Mouse (Mus musculus) G1E (cell line): ENCODE data around the gene Bri3bp. TPM values are rescaled to one million over a fixed set of nuclear protein-coding genes. Genes with fewer than 3 reads are reported as not detected.
A peak's percentile ranks its signal among the peaks of the same experiment; 100 is the strongest.
"Not testable (repeated sequence)": the region's sequence is repeated elsewhere in the genome, so short reads cannot be mapped to it uniquely, and the experiment has no call there.

Experiments used
- ATAC-seq: 2 replicates; pipeline ENCODE4 v1.8.0; 2016; ENCODE audit warnings: mild to moderate bottlenecking; ENCODE audit not compliant: insufficient number of reproducible peaks, poor library complexity, low FRiP score, severe bottlenecking; ENCODE audit errors: extremely low read depth
- DNase-seq: peaks from one replicate; pipeline ENCODE4 v3.0.0; 2012; ENCODE audit warnings: low spot score
- H3K27me3 ChIP-seq: 2 replicates; pipeline ENCODE4 v1.6.1; 2012; ENCODE audit warnings: mild to moderate bottlenecking, low read length, inconsistent platforms; ENCODE audit not compliant: insufficient read depth
- H3K36me3 ChIP-seq: replicated peaks from 2 replicates; pipeline ENCODE3; 2012; ENCODE audit warnings: mild to moderate bottlenecking, inconsistent platforms
- H3K4me1 ChIP-seq: 2 replicates; pipeline ENCODE4 v1.6.1; 2012; ENCODE audit warnings: low read depth, low read length, inconsistent platforms, mixed read lengths; ENCODE audit not compliant: insufficient read depth
- H3K4me3 ChIP-seq: 2 replicates; pipeline ENCODE4 v1.5.1; 2012; ENCODE audit warnings: low read depth, mild to moderate bottlenecking, inconsistent platforms, low read length, moderate library complexity, mixed read lengths
- H3K9me3 ChIP-seq: replicated peaks from 2 replicates; pipeline ENCODE4 v1.6.1; 2012; ENCODE audit warnings: inconsistent platforms
- CTCF ChIP-seq: IDR thresholded peaks from 2 replicates; pipeline ENCODE4 v1.5.1; 2012; ENCODE audit warnings: low read depth, low read length, inconsistent platforms, mixed read lengths
- GATA1 ChIP-seq: IDR thresholded peaks from 2 replicates; pipeline ENCODE4 v1.6.1; 2012; ENCODE audit warnings: borderline replicate concordance, low read length, inconsistent platforms, mixed read lengths
- GATA2 ChIP-seq: IDR thresholded peaks from 2 replicates; pipeline ENCODE4 v1.6.1; 2012; ENCODE audit warnings: low read depth, low read length, inconsistent platforms, borderline replicate concordance
- POLR2AphosphoS5 ChIP-seq: IDR thresholded peaks from 2 replicates; pipeline ENCODE4 v1.6.1; 2012; ENCODE audit warnings: low read depth, low read length, inconsistent platforms; ENCODE audit not compliant: insufficient replicate concordance
- TAL1 ChIP-seq: conservative IDR thresholded peaks from 2 replicates; pipeline ENCODE4 v1.6.1; 2012; ENCODE audit warnings: low read depth, low read length, inconsistent platforms, mixed read lengths
- polyA plus RNA-seq: library from polyadenylated mRNA; stranded (reverse); fragments of >175 nt; gene quantifications from 2 replicates; pipeline ENCODE4 v1.2.3, GENCODE M21; 2012
- total RNA-seq, 2 experiments: library from RNA; stranded (forward) in 1 of 2; stranded (reverse) in 1 of 2; fragments of 200-1000 nt in 1 of 2; fragments of >200 nt in 1 of 2; fragmentation: Nextera tagmentation in 1 of 2; gene quantifications; 2 replicates each; pipeline ENCODE4 v1.2.3; 2014 to 2017

Bri3bp gene
- total and polyA plus RNA-seq, 3 experiments: 14.6 to 76.6 (median 50.1) TPM

DNA sequence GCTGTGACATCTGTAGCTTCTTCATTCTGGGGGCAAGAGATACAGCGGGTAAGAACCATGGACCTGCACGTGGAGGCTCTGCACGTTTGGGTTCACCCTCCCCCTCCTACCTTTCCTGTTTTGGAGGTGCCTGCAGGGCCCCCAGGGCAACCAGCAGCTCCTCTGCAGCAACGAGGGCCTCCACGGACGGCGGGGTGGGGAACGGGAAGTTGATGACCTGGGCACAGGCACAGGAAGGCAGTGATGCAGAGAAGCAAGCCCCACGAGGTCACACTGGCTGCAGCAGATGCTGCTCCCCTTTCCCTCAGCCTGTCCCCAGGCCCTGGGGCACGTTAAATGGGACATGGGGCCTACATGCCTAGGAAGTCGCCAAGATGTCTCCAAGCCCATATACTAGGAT lies 22.2 kb upstream of the Bri3bp start:
- H3K36me3 ChIP-seq: peaks cover 100% of the 10 kb centered on the region
- DNase-seq: no peak
- no peak for TF ChIP-seq CTCF
- no peak for TF ChIP-seq GATA2
- TF ChIP-seq GATA1: no peak
- TF ChIP-seq TAL1: no peak
- no peak for TF ChIP-seq POLR2AphosphoS5
- H3K4me1 ChIP-seq: peaks cover 6% of the 10 kb centered on the region; the same call in 1 of the 2 replicates
- H3K27me3 ChIP-seq: no peaks in the 10 kb centered on the region; the same call in 1 of the 2 replicates
- no peak for ATAC-seq
- no peaks in the 10 kb centered on the region for H3K9me3 ChIP-seq
- H3K4me3 ChIP-seq: no peak overlapping the region

DNA sequence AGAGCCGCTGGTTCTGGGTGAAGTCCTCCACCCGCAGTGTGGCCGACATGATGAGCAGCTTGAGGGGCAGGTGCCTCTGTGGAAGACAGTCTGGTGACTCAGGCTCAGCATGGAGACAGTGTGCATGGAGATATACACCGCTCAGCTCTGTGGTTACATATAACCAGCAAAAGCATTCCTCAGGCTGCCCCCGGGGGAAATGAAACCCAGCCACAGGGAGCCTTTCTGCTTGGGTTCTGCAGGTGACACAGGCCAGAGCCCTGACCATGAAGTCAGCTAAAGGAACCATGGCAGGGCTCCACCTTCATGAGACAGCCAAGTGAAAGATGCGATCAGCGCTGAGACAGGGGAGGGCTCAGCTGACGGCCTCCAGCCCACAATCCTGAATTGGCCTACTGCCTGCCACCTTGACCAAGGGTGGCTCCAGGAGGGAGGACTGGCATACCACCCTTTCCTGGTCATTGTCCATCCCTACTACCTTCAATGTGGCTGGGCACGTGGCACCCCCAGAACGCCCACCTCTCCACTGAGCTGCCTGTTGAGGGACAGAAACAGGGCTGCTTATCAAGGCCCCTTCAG lies 15.6 kb upstream of the Bri3bp start:
- TF ChIP-seq TAL1: no peak
- TF ChIP-seq POLR2AphosphoS5: no peak
- no peak for TF ChIP-seq CTCF
- TF ChIP-seq GATA2: no peak
- TF ChIP-seq GATA1: no peak
- DNase-seq (no peak), ATAC-seq (no peak; the same call in 1 of the 2 replicates)
- no peaks in the 10 kb centered on the region for H3K9me3 ChIP-seq
- H3K4me3 ChIP-seq: no peak overlapping the region
- no peaks in the 10 kb centered on the region; the same call in 1 of the 2 replicates for H3K27me3 ChIP-seq
- H3K36me3 ChIP-seq: peaks cover 100% of the 10 kb centered on the region
- H3K4me1 ChIP-seq: peaks cover 7% of the 10 kb centered on the region; the same call in 1 of the 2 replicates

DNA sequence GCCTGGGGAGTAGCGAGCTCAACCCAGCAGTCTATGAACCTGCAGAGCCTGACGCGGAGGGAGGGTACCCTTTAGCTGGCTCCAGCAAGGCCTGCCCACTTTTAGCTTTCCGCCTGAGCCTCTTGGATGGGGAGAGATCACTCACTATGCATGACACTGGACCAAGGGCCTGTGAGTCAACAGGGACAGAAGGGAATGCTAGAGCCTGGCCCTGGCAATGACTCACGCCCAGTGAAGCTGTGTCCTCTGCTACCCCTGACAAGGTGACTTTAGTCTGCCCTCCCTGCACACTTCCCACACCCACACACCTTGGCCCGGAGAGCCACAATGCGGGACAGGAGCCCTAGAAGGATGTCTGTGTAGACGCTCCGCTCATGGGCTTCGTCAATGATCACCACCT lies 15.0 kb upstream of the Bri3bp start:
- Histone ChIP-seq H3K4me1 (peaks cover 7% of the 10 kb centered on the region; the same call in 1 of the 2 replicates), H3K4me3 (no peak overlapping the region), H3K36me3 (peaks cover 100% of the 10 kb centered on the region), H3K27me3 (no peaks in the 10 kb centered on the region; the same call in 1 of the 2 replicates), H3K9me3 (no peaks in the 10 kb centered on the region)
- DNase-seq: no peak
- TF ChIP-seq GATA1 (no peak), POLR2AphosphoS5 (no peak), CTCF (no peak), GATA2 (no peak), TAL1 (no peak)
- no peak for ATAC-seq

DNA sequence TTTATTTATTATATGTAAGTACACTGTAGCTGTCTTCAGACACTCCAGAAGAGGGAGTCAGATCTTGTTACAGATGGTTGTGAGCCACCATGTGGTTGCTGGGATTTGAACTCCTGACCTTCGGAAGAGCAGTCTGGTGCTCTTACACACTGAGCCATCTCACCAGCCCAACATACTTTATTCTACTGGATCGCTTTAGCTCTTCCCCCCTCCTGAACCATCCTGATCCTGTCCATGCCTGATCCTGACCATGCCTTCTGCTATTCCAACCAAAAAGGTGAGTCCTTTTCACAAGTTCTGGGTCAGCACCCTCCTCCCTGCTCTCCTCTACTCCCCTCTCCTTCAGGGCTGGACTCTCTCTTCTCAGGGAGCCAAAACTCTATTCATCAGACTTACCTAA lies 9.0 kb upstream of the Bri3bp start:
- Histone ChIP-seq H3K4me3 (peak overlapping the region; percentile 94; the same call in 1 of the 2 replicates), H3K4me1 (peaks cover 27% of the 10 kb centered on the region), H3K36me3 (peaks cover 55% of the 10 kb centered on the region)
- DNase-seq, H3K27me3 ChIP-seq, H3K9me3 ChIP-seq, ATAC-seq: not testable (repeated sequence)

DNA sequence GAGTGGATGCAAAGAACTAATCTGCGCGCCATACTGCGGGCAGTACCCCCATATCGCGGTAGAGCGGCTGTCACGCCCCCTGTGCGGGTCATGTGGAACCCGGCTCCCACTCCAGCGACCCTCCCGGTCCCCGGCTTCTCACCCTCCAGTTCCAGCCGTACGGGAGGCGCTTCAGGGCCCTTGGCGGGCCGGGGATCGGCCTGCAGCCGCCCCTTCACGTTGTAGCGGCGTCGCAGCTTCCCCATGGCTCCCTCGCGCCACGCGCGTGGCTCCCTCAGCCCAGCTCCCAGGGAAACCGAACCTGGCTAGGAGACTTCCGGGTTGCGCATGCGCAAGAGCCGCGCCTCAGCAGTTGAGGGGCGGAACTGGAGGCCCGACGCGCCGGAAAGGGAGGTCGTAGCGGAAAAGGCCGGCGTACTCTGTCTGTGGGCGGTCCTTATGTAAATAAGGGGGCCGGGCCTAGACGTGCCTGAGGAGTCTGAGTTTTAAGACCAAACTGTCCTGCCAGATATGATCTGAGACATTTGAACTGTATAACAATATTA lies 7.5 kb upstream of the Bri3bp start, which contains the start of gene Dhx37:
Dhx37 (minus strand) TSS at position 329 of the 545 bp plus-strand sequence.
- peaks cover 24% of the 10 kb centered on the region for H3K4me1 ChIP-seq
- TF ChIP-seq GATA2 (no peak), POLR2AphosphoS5 (no peak), TAL1 (no peak), CTCF (no peak), GATA1 (no peak)
- ATAC-seq: peak; percentile 99
- H3K4me3 ChIP-seq: peak within 1 kb of the TSS; percentile 94
- H3K27me3 ChIP-seq: no peaks in the 10 kb centered on the region
- no peaks in the 10 kb centered on the region for H3K9me3 ChIP-seq
- peak; percentile 94 for DNase-seq
- peaks cover 40% of the 10 kb centered on the region for H3K36me3 ChIP-seq

DNA sequence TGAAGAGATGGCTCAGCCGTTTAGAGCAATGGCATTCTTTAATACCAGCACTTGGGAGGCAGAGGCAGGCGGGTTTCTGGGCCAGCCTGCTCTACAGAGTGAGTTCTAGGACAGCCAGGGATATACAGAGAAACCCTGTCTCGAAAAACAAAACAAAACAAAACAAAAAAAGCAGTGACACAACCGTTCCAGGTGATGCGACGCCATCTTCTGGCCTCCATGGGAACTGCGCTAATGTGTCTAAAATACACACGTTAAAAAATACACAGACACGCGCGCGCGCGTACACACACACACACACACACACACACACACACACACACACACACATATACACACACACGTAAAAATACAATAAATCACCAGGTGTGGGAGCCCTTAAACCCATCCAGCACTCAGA lies 7.0 kb upstream of the Bri3bp start:
- Histone ChIP-seq H3K4me3 (peak overlapping the region; percentile 94; the same call in 1 of the 2 replicates), H3K4me1 (peaks cover 23% of the 10 kb centered on the region), H3K36me3 (peaks cover 35% of the 10 kb centered on the region)
- H3K9me3 ChIP-seq, ATAC-seq, H3K27me3 ChIP-seq, DNase-seq: not testable (repeated sequence)
- peak; percentile 13; the same call in 1 of the 2 replicates for TF ChIP-seq CTCF
